Mouse (Mus musculus): ENCODE measurements around the gene Tox2.

The Tox2 gene

GRCm38 (mm10) chr2:163205262-163205647 lies 2.3 kb downstream of the Tox2 start:
- no peak for DNase-seq (ENCODE audit: low spot score in 2 of 2)

- no peak for DNase-seq (ENCODE audit: low spot score in 2 of 2)
Observed at GRCm38 (mm10) chr2:163205737-163206490, 3.0 kb downstream of the Tox2 start.

- DNase-seq (ENCODE audit: low spot score in 2 of 2): no peak
Observed at GRCm38 (mm10) chr2:163207315-163207714, 4.4 kb downstream of the Tox2 start.

- DNase-seq (ENCODE audit: low spot score in 2 of 2): no peak
Observed at GRCm38 (mm10) chr2:163209139-163209538, 6.2 kb downstream of the Tox2 start.

- DNase-seq (ENCODE audit: low spot score in 2 of 2): no peak
Observed at GRCm38 (mm10) chr2:163213085-163213484, 10.2 kb downstream of the Tox2 start.

- no peak for DNase-seq (ENCODE audit: low spot score in 2 of 2)
Observed at GRCm38 (mm10) chr2:163218095-163218494, 15.2 kb downstream of the Tox2 start.

- no peak for DNase-seq (ENCODE audit: low spot score in 2 of 2)
Observed at GRCm38 (mm10) chr2:163218571-163218970, 15.6 kb downstream of the Tox2 start.

GRCm38 (mm10) chr2:163219447-163219846 lies 16.5 kb downstream of the Tox2 start:
- DNase-seq (ENCODE audit: low spot score in 2 of 2): no peak

- DNase-seq (ENCODE audit: low spot score in 2 of 2): no peak
Observed at GRCm38 (mm10) chr2:163220706-163221105, 17.8 kb downstream of the Tox2 start.

GRCm38 (mm10) chr2:163225302-163225701 lies 22.4 kb downstream of the Tox2 start:
- no peak for DNase-seq (ENCODE audit: low spot score in 2 of 2)

- peak in 1 of 2 experiments; percentile 14 for DNase-seq (ENCODE audit: low spot score in 2 of 2)
Observed at GRCm38 (mm10) chr2:163229050-163229449, 26.1 kb downstream of the Tox2 start.

- no peak for DNase-seq (ENCODE audit: low spot score in 2 of 2)
Observed at GRCm38 (mm10) chr2:163231781-163232534, 29.0 kb downstream of the Tox2 start.

- no peak for DNase-seq (ENCODE audit: low spot score in 2 of 2)
Observed at GRCm38 (mm10) chr2:163233666-163234065, 30.7 kb downstream of the Tox2 start.

- no peak for DNase-seq (ENCODE audit: low spot score in 2 of 2)
Observed at GRCm38 (mm10) chr2:163236057-163236456, 33.1 kb downstream of the Tox2 start.

- no peak for DNase-seq (ENCODE audit: low spot score in 2 of 2)
Observed at GRCm38 (mm10) chr2:163237999-163238529, 35.1 kb downstream of the Tox2 start.

GRCm38 (mm10) chr2:163239945-163240344 lies 37.0 kb downstream of the Tox2 start:
- DNase-seq (ENCODE audit: low spot score in 2 of 2): no peak

GRCm38 (mm10) chr2:163241867-163242266 lies 38.9 kb downstream of the Tox2 start:
- DNase-seq (ENCODE audit: low spot score in 2 of 2): no peak

GRCm38 (mm10) chr2:163243917-163244852 lies 41.3 kb downstream of the Tox2 start:
- no peak for DNase-seq (ENCODE audit: low spot score in 2 of 2)

GRCm38 (mm10) chr2:163248912-163249311 lies 46.0 kb downstream of the Tox2 start:
- no peak for DNase-seq (ENCODE audit: low spot score in 2 of 2)

GRCm38 (mm10) chr2:163252645-163253044 lies 49.7 kb downstream of the Tox2 start:
- no peak for DNase-seq (ENCODE audit: low spot score in 2 of 2)

GRCm38 (mm10) chr2:163253248-163254099 lies 50.5 kb downstream of the Tox2 start:
- no peak for DNase-seq (ENCODE audit: low spot score in 2 of 2)

All from spleen, postnatal 14 days (tissue).